Mouse (Mus musculus) urinary bladder, postnatal 36 days (tissue): ENCODE measurements around the gene Coq8b.

ENCODE experiments used
- DNase-seq, 2 experiments: peaks; one replicate each; pipeline ENCODE4 v3.0.0; 2022; ENCODE audit warnings: low spot score in 2 of 2, mixed read lengths in 1 of 2

Coq8b gene

DNA sequence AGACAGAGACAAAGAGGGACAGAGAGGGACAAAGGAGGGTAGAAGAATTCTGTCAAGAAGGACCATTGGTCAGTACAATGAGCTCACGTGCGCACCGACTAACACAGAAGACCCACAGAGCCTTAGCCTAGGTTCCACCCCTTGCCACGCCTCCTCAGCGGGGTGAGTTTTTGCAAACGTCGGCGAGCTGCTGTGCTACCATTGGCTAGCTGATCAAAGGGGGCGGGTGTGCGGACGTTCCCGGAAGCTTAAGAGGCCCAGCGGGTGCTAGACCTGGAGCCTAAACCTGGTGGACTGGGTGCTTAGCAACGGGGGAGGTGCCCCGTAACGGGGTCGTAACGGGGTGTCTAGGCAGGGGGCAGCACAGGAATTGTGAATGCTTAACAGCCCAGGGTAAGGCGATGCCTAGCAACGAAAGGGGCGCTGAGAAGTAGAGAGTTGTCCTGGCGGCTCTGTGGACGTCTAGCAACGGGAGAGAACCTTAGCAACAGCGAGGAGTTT, at the start of gene Coq8b:
Coq8b (plus strand) TSS at position 243 of the 501 bp plus-strand sequence.
- peak; percentile 93 to 94 for DNase-seq

DNA sequence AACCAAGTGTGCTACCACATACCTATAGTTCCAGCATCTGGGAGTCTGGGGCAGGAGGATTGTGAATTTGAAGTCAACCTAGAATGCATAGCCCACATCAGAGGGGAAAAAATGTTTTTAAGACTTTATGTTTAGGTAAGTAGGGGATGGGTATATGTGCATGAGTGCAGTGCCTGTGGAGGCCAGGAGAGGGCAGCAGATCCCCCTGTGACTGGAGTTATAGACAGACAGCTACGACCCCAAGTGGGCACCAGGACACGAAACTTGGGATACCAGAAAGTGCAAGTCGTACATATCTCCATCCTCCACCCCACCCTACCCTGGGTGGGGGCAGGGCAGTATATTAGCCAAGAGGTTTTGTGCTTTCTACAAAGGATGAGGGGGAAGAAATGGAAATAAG, 47.9 kb upstream of the Coq8b start:
- no peak for DNase-seq

DNA sequence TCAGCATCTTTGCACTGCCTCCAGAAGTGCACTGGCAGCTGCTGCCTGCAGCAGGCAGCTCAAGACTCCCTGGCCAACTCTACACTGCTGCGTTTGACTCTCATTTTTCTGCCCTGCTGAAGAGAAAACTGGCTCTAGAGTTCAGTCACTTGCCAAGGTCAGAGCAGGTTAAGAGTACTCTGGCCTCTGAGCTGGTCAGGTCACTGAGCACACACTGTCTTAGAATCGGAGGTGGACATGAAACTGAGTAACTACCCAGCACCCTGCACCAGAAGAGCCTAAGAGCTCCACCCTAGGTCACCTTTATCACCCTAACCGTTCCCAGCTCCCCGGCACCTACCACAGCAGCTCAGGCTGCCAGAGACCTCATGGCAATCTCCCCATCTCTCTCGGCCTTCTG, 46.8 kb upstream of the Coq8b start:
- no peak for DNase-seq

DNA sequence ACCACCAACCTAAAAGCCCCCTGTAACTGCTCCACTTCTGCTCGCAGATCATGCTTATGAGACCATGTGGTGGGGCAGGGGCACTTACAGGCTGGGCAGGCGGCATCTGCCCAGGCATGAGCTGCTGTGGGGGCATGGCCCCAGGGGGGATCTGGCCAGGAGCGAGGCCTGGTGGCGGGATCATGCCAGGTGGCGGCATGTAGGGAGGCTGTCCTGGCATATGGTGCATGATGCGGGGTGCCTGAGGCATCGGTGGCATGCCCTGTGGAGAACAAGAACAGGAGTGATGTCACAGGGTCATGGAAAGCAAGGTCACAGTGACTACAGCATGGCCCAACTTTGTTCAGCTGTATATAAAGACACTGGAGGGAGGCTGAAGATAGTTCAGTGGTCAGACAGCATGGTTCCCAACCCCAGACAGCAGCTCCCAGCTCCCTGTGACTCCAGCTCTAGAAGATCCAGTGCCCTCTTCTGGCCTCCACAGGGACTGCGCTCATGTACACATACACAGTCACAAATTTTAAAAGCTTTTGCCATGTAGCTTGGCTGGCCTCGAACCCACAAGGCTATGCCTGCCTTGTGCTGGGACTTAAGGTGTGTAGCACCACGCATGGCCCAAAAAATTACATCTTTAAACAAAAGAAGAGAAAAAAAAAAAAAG, 43.4 kb upstream of the Coq8b start:
- DNase-seq = no peak

DNA sequence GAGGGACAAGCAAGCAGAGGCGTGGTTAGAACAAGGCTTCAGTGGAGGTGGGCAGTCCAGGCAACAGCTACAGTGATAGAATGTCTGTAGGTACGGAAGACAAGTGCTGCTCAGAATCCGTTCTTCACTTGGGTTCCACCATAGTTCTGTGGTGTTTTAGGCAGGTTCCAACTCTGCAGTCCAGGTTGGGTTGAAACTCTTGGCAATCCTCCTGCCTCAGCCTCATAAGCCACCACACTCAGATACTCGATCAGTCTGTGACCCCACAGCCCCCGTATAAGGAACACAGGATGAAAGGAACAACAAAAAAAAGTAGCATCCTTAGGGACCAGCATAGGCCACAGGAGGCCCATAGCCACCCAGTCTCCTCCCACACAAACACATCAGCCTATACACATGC, 40.4 kb upstream of the Coq8b start:
- DNase-seq = no peak

DNA sequence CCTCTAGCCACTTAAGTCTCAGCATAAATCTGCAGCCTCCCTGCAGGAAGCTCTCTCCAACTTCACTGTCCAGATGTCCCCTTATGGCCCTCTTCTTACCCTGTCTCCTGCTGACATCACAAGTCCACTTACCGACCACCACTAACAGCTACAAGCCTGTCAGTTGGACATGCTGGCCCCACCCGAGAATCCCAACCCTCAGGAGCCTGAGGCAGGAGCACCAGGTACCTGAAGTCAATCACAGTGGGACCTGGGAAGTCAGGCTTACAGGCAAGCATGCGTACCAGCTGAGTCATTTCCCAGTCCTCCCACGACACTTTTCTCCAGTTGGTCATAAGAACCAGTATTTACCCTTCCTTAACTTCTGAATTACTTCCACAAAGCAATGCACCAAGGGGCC, 39.1 kb upstream of the Coq8b start:
- DNase-seq = no peak

DNA sequence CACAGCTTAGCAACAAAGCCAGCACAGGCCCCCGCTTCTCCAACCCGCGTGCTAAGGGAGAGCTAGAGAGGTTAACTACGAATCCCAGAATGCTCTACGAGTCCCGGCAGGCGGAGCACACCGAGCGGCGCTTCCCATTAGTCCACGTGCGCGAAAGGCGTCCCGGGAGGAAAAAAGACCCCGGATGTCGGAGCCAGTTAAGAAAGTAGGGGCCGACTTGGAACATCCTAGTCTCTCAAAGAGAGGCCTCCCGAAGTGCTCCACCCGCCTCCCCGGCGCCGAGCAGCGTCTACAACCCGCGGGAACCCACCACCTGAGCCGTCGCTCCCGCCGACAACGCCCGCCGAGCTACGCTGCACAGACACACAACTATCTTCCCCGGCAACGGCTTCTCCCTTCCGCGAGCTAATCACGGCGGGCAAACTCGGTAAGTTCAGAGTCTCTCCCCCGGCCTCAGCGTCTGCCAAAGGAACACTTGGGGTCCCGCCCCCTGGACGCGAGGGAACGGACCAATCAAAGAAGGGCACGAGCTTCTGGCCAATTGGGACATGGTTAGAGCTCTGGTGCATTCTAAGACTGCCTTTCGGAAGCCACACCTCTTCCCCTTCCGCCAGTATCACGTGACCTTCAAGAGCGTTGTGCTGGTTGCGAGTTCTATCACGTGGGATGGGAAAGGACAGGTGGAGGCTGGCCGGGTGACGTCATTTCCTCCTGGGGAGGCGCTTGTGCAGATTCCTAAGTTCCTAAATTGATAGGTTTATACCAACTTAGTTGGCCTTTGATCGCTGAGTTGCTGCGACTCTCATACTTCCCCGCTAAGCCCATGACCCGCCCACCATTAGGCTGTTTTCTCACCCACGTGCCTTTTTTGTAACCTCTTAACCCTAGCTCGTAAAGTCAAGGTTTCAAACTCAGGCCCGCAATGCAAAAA, 36.9 kb upstream of the Coq8b start, which contains the start of the genes BC024978 and Snrpa:
BC024978 (plus strand) TSS at position 101 of the 931 bp plus-strand sequence.
Snrpa (minus strand) TSS at position 591 of the 931 bp plus-strand sequence.
- DNase-seq = peak; percentile 86 to 97

DNA sequence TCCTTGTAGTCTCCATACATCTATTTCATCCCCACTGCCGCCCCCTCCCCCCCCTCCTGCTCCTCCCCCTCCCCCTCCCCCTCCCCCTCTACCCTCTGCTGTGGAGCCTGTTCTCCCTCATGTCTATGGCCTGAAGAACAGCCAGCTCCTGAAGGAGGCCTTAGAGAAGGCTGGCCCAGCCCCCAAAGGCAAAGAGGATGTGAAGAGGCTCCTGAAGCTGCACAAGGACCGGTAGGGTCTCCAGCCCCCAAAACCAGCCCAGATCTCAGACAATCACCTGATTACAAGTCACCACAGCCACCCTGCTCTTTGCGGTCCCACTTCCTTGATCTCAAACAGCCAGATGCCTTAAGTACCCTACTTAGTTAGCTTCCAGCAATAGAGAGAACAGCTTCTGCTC, 35.7 kb upstream of the Coq8b start:
- no peak for DNase-seq

DNA sequence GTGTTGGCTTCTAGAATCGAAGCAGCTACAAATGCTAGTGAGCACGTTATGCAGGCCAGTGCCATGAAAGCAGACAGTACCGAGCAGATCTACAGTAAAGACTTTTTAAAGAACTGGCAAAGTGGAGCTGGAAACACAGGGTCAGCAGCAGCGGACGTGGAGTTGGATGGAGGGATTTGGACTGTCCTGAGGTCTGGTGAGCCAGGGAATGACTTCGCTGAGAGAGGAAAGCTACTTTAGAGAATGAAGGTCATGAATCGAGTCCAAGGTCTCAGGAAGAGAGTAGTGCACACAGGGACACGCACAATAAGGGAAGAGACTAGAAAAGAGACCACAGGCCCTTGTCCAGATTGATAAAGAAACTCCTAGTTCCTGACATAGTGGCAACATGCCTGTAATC, 35.2 kb upstream of the Coq8b start:
- DNase-seq = no peak

DNA sequence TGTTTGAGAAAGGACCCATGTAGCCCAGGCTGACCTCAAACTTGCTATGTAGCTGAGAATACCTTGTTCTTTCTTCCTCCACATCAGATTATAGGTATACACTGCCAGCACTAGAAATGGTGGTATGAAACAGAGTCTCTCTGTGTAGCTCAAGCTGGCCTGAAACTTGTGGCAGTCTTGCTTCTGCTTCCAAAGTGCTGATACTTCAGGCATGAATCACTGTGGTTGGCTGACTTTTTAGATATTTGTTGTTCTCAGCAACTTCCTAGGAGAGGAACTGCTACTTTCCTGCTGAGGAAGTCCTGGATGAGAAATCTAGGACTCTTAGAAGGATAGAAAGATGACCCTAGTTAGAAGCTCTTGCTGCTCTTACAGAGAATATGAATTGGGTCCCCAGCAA, 34.5 kb upstream of the Coq8b start:
- no peak for DNase-seq

DNA sequence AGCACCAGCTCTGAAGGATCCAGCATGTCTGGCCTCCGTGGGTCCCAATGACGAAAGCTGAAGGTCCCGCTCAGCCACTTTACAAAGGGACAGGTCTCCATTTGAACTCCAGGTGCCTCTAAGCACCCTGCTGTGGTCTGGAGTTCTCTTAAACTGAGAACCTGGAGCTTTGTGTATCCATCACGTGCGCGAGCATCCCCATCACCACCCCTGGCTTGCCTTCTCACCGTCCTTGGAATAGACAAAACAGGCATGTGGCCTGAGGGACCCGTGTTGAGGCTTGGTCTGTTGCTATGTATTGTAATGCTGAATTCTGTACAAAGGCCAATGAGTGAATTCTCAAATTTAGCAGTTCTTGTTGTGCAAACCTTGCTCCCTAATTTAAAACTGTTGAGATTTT, 34.0 kb upstream of the Coq8b start:
- DNase-seq = no peak

DNA sequence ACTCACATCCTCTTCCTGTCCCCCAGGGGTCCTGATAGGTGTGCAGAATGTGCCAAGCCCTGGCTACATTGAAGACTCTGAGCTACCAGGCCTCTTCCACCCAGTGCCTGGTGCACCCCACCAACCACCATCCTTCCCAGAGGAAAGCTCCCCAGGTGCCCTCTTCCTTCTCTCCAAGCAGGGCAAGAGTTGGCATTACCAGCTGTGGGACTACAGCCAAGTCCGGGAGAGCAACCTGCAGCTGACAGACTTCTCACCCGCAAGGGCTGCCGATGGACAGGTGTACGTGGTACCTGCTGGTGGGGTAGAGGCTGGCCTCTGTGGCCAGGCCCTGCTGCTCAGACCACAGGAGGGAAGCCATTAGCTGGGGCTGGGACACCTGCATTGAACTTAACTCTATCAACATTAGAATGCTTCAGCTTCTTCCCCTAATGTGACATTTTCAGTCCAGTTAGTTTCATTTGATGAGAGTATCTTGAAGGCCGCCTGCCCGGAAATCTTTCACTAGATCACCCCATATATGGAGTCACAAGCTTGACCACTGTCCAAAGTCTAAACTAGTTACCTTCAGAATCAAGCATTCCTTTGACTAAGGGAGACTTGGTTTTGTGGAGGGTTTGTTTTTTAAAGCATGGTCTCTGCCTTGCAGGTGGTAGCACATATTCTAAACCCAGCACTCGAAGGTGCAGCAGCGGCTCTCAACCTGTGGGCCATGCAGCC, 28.9 kb upstream of the Coq8b start:
- DNase-seq = no peak

DNA sequence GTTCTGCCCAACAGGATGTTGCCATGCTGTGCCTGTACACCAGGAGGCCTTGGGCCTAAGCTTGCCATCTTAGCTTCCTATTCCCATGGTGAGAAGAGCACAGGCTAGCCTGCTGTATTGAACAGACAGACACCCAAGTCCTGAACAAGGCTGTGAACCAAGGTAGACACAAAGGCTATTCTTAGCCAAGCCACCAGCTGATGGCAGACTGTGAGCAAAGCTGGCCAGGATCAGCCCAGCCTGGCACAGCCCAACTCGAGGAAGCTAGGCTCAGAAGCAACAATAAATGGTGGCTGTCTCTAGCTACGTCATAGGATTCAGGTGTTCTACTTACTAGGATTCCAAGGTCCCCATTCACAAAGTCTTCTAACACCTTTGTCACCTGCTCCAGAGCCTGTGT, 20.2 kb upstream of the Coq8b start:
- DNase-seq = no peak

DNA sequence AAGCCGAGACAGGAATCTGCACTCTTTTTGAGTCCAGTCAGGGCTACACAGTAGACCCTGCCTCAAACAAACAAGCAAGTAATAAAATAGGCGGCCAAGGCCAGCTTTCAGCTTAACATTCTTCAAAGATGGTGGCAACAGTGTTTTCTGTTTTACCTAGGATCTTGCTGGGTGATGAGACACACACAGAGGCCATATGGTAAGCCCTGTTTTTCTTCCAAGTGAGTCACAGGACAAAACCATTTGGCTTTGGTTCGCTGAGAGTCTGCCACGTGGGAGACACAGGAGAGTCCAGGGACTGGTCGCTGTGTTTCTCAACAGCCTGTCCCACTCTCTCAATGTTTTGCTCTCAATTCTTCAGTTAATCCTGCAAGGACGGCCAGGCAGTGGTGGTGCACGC, 14.2 kb upstream of the Coq8b start:
- DNase-seq = no peak

DNA sequence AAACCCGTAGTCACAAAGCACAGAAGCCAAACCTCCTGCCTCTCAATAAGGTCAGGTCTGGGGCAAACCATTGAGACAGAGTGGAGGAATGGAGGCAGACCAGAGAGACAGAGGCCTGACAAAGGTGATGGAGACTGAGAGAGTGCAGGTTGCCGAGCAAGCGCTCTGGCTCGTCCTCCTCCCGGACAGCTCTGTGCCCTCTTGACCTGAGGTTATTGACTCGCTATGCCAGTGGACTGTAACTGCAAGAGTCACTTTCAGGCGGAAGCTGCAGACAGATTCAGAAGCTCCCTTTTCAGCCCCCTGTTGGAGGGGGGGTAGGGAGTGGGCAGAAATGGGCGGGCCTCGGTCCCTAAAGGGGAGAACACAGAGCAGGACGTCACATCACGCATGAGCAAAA, 12.9 kb upstream of the Coq8b start:
- DNase-seq = no peak

DNA sequence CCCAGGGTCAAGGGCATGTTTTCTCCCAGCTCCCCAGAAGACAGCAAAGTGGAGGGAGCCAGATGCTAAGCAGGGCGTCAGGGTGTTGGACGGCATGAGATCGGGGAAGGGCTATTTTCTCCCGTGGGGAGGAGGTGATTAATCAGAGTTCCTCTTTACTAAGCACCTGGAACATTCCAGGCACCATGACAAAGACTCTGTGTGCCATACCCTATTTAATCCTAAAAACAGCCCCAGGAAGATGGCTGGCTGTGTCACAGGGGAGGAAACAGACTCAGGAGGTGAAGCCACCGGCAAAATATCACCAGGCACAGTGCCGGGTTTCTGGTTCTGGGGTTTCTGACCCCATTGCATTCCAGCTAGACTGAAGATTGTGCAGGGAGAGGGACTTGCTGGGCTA, 10.9 kb upstream of the Coq8b start:
- DNase-seq = no peak

DNA sequence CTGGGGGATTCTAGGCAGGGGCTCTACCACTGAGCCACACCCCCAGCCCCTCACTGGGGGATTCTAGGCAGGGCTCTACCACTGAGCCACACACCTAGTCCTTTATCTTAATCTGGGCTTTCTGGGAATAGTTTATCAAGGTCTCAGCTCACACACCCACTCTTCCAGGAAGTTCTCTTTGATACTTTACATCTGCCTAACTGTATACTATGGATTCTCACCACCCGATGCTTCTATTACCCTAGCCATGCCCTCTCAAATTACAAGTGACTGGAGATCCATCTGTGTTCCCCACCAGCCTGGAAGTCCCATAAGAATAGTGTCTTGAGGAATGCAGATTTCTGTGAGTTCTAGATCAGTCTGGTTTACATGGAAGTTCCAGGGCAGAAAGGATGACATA, 10.3 kb upstream of the Coq8b start:
- DNase-seq = no peak

DNA sequence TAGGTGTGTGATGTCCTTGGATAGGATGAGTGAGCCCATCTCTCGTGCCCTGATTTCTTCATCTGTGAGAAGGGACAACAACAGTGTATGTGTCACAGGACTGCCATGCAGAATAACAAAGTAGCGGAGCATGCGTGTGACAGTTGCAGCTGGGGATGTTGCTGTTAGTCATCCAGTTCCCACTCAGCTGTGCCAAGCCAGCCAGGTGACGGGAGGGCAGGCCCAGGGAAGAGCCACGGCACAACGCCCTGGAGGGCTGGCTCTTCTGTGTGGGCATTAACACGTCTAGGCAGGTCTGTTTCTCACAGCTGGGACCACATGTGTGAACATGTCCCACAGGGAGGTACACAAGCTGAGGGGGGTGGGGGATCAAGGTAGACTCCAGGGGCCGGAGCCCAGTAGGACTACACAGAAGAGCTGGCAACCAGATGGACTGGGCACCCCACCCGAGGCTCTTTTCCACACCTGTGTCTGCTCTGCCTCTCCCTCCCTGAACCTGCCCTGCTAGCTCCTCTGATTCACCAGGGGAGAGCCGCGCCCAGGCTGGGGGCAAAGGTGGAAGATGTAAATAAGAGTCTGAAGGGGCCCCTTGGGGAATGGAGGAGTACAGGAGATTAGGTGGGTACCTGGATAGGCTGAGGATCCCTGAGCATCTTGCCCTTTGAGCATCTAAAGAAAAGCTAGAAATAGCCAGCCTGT, 7.8 kb upstream of the Coq8b start:
- peak; percentile 49 to 66 for DNase-seq

DNA sequence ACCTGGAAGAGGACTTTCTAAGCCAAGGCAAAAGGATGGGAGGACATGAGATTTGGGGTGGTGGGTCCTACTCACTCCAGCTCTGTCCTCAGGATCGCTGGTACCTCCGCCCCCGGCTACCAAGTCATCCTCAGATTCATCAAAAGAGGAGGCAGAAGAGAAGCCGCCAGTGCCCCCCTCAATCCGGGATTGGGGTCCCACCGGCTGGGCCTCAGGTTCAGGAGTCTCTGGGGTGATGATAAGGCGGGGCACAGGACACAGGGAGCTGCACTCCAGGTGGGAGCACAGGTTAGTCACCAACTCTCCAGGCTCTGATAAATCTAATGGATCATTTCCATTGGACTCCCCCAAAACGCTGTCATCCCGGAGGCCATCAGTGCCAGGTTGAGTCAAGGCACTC, 5.5 kb upstream of the Coq8b start:
- DNase-seq = no peak

DNA sequence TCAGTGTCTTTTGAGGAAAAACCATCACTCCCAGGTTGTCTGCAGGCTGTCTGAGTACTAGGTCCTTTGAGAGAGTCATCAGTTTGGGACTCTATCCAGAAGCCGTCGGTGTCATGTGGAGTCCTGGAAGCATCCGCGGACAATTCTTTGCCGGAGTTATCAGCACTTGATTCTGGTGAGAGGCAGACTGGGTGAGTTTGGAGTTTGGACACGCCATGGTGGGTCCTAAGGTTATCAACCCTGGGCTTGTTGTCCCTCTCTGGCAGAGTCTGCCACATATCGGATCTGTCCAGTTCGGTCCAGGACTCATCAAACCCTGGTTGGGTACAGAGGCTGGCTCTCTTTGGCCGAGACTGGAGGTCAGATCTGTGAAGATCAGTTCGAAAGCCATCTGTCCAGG, 5.1 kb upstream of the Coq8b start:
- peak in 1 of 2 experiments; percentile 36 for DNase-seq

DNA sequence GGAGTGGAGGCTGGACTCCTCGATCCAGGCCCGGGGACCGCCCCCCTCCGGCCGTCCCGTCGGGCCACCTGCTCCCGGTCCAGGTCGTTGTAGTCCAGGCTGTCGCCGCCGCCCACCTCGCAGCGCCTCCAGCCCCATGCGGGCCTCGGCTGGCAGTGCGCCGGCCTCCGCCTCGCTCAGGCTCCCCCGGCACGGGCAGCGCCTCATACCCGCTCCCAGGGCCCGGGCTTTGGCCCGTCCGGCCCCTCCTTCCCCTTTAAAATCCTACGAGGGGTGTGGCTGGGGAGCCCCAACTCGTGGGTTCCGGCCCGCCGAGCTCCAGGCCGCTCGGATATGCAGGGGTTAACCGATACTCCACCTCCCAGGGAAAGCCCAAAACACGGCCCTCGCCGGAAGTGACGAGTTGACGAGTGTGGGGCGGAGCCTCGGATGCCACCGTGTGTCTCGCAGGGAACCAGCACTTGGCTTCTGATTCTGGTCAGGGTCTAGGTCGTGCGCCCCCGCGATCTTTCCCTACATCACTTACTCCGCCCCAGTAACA, 4.5 kb upstream of the Coq8b start, which contains the start of gene Itpkc:
Itpkc (minus strand) TSS at position 381 of the 541 bp plus-strand sequence.
- peak; percentile 93 for DNase-seq
